Mouse (Mus musculus) heart, postnatal 0 days (tissue): ENCODE data around the gene Hrct1. TPM values are rescaled to one million over a fixed set of nuclear protein-coding genes. Genes with fewer than 3 reads are reported as not detected.

Experiments
- ATAC-seq: fragments of 200-750 bp; cut with Nextera tagmentation; 2 replicates; pipeline ENCODE4 v1.8.0; 2017; ENCODE audit warnings: low read depth, moderate number of reproducible peaks, moderate library complexity; ENCODE audit not compliant: insufficient read depth
- DNase-seq: peaks from one replicate; pipeline ENCODE4 v3.0.0-alpha.2; 2016; ENCODE audit warnings: low spot score
- H3K27ac ChIP-seq: fragments of 300-500 bp; sonication (generic); 2 replicates; pipeline ENCODE4 v1.5.1; 2014; ENCODE audit warnings: low read depth, mild to moderate bottlenecking
- H3K27me3 ChIP-seq: fragments of 300-500 bp; sonication (generic); 2 replicates; pipeline ENCODE4 v1.6.1; 2014; ENCODE audit warnings: low read length, mixed read lengths; ENCODE audit not compliant: control insufficient read depth, insufficient read depth
- H3K36me3 ChIP-seq: fragments of 300-500 bp; sonication (generic); replicated peaks from 2 replicates; pipeline ENCODE4 v1.6.1; 2014; ENCODE audit warnings: low read length, mixed read lengths; ENCODE audit not compliant: control insufficient read depth, insufficient read depth
- H3K4me1 ChIP-seq: fragments of 300-500 bp; sonication (generic); 2 replicates; pipeline ENCODE4 v1.6.1; 2014; ENCODE audit warnings: antibody characterized with exemption; ENCODE audit not compliant: control insufficient read depth, insufficient read depth
- H3K4me2 ChIP-seq: fragments of 300-500 bp; sonication (generic); 2 replicates; pipeline ENCODE4 v1.6.1; 2014; ENCODE audit warnings: low read depth, mild to moderate bottlenecking, low read length, moderate library complexity
- H3K4me3 ChIP-seq: fragments of 300-500 bp; sonication (generic); 2 replicates; pipeline ENCODE4 v1.5.1; 2014; ENCODE audit warnings: low read depth, low read length
- H3K9ac ChIP-seq: fragments of 300-500 bp; sonication (generic); replicated peaks from 2 replicates; pipeline ENCODE4 v1.6.1; 2014; ENCODE audit warnings: low read depth, low read length, mixed read lengths
- H3K9me3 ChIP-seq: fragments of 300-500 bp; sonication (generic); replicated peaks from 2 replicates; pipeline ENCODE4 v1.6.1; 2016; ENCODE audit warnings: low read length; ENCODE audit not compliant: control insufficient read depth
- CTCF ChIP-seq: IDR thresholded peaks from 2 replicates; pipeline ENCODE4 v1.5.1; 2016; ENCODE audit warnings: antibody characterized with exemption, control low read depth, low read depth
- EP300 ChIP-seq: IDR thresholded peaks from 2 replicates; pipeline ENCODE4 v1.6.1; 2016; ENCODE audit warnings: antibody characterized with exemption, low read depth
- WGBS: fragments of 180-500 bp; shearing (Covaris S2); extraction: QIAGEN DNeasy Blood & Tissue Kit; methylation state at CpG from one replicate; pipeline ENCODE4 v1.1.7; 2014; 5-methylcytosine and 5-hydroxymethylcytosine counted together
- polyA plus RNA-seq: library from polyadenylated mRNA; unstranded; fragments of >200 nt; fragmentation: Nextera tagmentation; extraction: Ambion mirVana; gene quantifications from 2 replicates; pipeline ENCODE4 v1.2.1, GENCODE M21; 2015
- total RNA-seq: library from RNA; depleted of rRNA; stranded (reverse); fragments of >200 nt; gene quantifications from 2 replicates; pipeline ENCODE4 v1.2.3, GENCODE M21; 2014; ENCODE audit warnings: low replicate concordance; rRNA removed

Gene Hrct1
- total RNA-seq (8.2 and 9.5 TPM in 2 replicates), polyA plus RNA-seq (4.5 and 4.9 TPM in 2 replicates)

- no peak; the same call in 1 of the 2 replicates for TF ChIP-seq EP300
- no peak for TF ChIP-seq CTCF
- 0 out of 2 replicates have a peak within 1 kb of the TSS, but pooled peaks have one; percentile 16 for H3K9ac ChIP-seq
- H3K27ac ChIP-seq = peak within 1 kb of the TSS; percentile 97
- H3K9me3 ChIP-seq = no peaks in the 10 kb centered on the region
- H3K4me2 ChIP-seq = peak within 1 kb of the TSS; percentile 10; the same call in 1 of the 2 replicates
- peak; percentile 87 for DNase-seq
- H3K4me1 ChIP-seq = peaks cover 47% of the 10 kb centered on the region
- peak; percentile 66 for ATAC-seq
- no peaks in the 10 kb centered on the region for H3K27me3 ChIP-seq
- no peak within 1 kb of the TSS for H3K4me3 ChIP-seq
- 15% methylated on average over 3 of the region's 3 CpGs for WGBS
- H3K36me3 ChIP-seq = no peaks in the 10 kb centered on the region
Measured at GRCm38 (mm10) chr4:43726995-43727394, at the start of gene Hrct1. Hrct1 (plus strand) TSS chr4:43727188.

GRCm38 (mm10) chr4:43678541-43678940, 48.4 kb upstream of the Hrct1 start:
- no peak for TF ChIP-seq EP300
- no peak for TF ChIP-seq CTCF
- H3K4me1 ChIP-seq = no peaks in the 10 kb centered on the region
- H3K9me3 ChIP-seq = no peaks in the 10 kb centered on the region
- H3K36me3 ChIP-seq = peaks cover 20% of the 10 kb centered on the region
- no peak overlapping the region for H3K27ac ChIP-seq
- H3K9ac ChIP-seq = no peak overlapping the region
- no peaks in the 10 kb centered on the region for H3K27me3 ChIP-seq
- WGBS = 87% methylated on average over 6 of the region's 6 CpGs
- no peak for DNase-seq
- H3K4me3 ChIP-seq = no peak overlapping the region
- no peak for ATAC-seq
- no peak overlapping the region for H3K4me2 ChIP-seq

- H3K9ac ChIP-seq = no peak overlapping the region
- H3K27ac ChIP-seq = no peak overlapping the region
- DNase-seq (no peak), ATAC-seq (no peak)
- no peaks in the 10 kb centered on the region for H3K9me3 ChIP-seq
- H3K4me1 ChIP-seq = no peaks in the 10 kb centered on the region
- H3K4me3 ChIP-seq = no peak overlapping the region
- H3K36me3 ChIP-seq = peaks cover 20% of the 10 kb centered on the region
- TF ChIP-seq CTCF (no peak), EP300 (no peak)
- H3K4me2 ChIP-seq = no peak overlapping the region
- WGBS = 85% methylated on average over 7 of the region's 7 CpGs
- H3K27me3 ChIP-seq = no peaks in the 10 kb centered on the region
Measured at GRCm38 (mm10) chr4:43679416-43680043, 47.5 kb upstream of the Hrct1 start.

- no peak overlapping the region for H3K27ac ChIP-seq
- H3K4me2 ChIP-seq = no peak overlapping the region
- no peak overlapping the region for H3K9ac ChIP-seq
- TF ChIP-seq CTCF = no peak
- TF ChIP-seq EP300 = no peak
- 90% methylated on average over 17 of the region's 17 CpGs for WGBS
- H3K9me3 ChIP-seq = no peaks in the 10 kb centered on the region
- no peak overlapping the region for H3K4me3 ChIP-seq
- DNase-seq = no peak
- ATAC-seq = no peak
- peaks cover 14% of the 10 kb centered on the region; the same call in 1 of the 2 replicates for H3K4me1 ChIP-seq
- H3K27me3 ChIP-seq = no peaks in the 10 kb centered on the region
- peaks cover 25% of the 10 kb centered on the region for H3K36me3 ChIP-seq
Measured at GRCm38 (mm10) chr4:43690021-43690420, 37.0 kb upstream of the Hrct1 start.

- no peak for TF ChIP-seq CTCF
- no peak for TF ChIP-seq EP300
- ATAC-seq (no peak), DNase-seq (no peak)
- peaks cover 14% of the 10 kb centered on the region; the same call in 1 of the 2 replicates for H3K4me1 ChIP-seq
- 56% methylated on average over 5 of the region's 5 CpGs for WGBS
- no peaks in the 10 kb centered on the region for H3K27me3 ChIP-seq
- H3K36me3 ChIP-seq = peaks cover 15% of the 10 kb centered on the region; the same call in 1 of the 2 replicates
- no peaks in the 10 kb centered on the region for H3K9me3 ChIP-seq
- no peak overlapping the region for H3K9ac ChIP-seq
- no peak overlapping the region for H3K4me3 ChIP-seq
- H3K4me2 ChIP-seq = no peak overlapping the region
- no peak overlapping the region for H3K27ac ChIP-seq
Measured at GRCm38 (mm10) chr4:43691026-43691425, 36.0 kb upstream of the Hrct1 start.

GRCm38 (mm10) chr4:43693806-43694241, 33.2 kb upstream of the Hrct1 start:
- peak; percentile 25; the same call in 1 of the 2 replicates for ATAC-seq
- TF ChIP-seq EP300 (no peak), CTCF (no peak)
- Histone ChIP-seq H3K4me3 (no peak overlapping the region), H3K27ac (no peak overlapping the region), H3K9ac (no peak overlapping the region), H3K36me3 (peaks cover 11% of the 10 kb centered on the region; the same call in 1 of the 2 replicates), H3K4me1 (peaks cover 14% of the 10 kb centered on the region; the same call in 1 of the 2 replicates), H3K4me2 (no peak overlapping the region), H3K27me3 (no peaks in the 10 kb centered on the region), H3K9me3 (no peaks in the 10 kb centered on the region)
- DNase-seq = no peak
- WGBS = 39% methylated on average over 5 of the region's 5 CpGs
